Mouse (Mus musculus) G1E (cell line): ENCODE measurements around the gene Rpl18. TPM values are rescaled to one million over a fixed set of nuclear protein-coding genes. Genes with fewer than 3 reads are reported as not detected.

Experiments
- ATAC-seq: 2 replicates; pipeline ENCODE4 v1.8.0; 2016; ENCODE audit warnings: mild to moderate bottlenecking; ENCODE audit not compliant: insufficient number of reproducible peaks, poor library complexity, low FRiP score, severe bottlenecking; ENCODE audit errors: extremely low read depth
- DNase-seq: peaks from one replicate; pipeline ENCODE4 v3.0.0; 2012; ENCODE audit warnings: low spot score
- H3K27me3 ChIP-seq: 2 replicates; pipeline ENCODE4 v1.6.1; 2012; ENCODE audit warnings: mild to moderate bottlenecking, low read length, inconsistent platforms; ENCODE audit not compliant: insufficient read depth
- H3K36me3 ChIP-seq: replicated peaks from 2 replicates; pipeline ENCODE3; 2012; ENCODE audit warnings: mild to moderate bottlenecking, inconsistent platforms
- H3K4me1 ChIP-seq: 2 replicates; pipeline ENCODE4 v1.6.1; 2012; ENCODE audit warnings: low read depth, low read length, inconsistent platforms, mixed read lengths; ENCODE audit not compliant: insufficient read depth
- H3K4me3 ChIP-seq: 2 replicates; pipeline ENCODE4 v1.5.1; 2012; ENCODE audit warnings: low read depth, mild to moderate bottlenecking, inconsistent platforms, low read length, moderate library complexity, mixed read lengths
- H3K9me3 ChIP-seq: replicated peaks from 2 replicates; pipeline ENCODE4 v1.6.1; 2012; ENCODE audit warnings: inconsistent platforms
- CTCF ChIP-seq: IDR thresholded peaks from 2 replicates; pipeline ENCODE4 v1.5.1; 2012; ENCODE audit warnings: low read depth, low read length, inconsistent platforms, mixed read lengths
- GATA1 ChIP-seq: IDR thresholded peaks from 2 replicates; pipeline ENCODE4 v1.6.1; 2012; ENCODE audit warnings: borderline replicate concordance, low read length, inconsistent platforms, mixed read lengths
- GATA2 ChIP-seq: IDR thresholded peaks from 2 replicates; pipeline ENCODE4 v1.6.1; 2012; ENCODE audit warnings: low read depth, low read length, inconsistent platforms, borderline replicate concordance
- POLR2AphosphoS5 ChIP-seq: IDR thresholded peaks from 2 replicates; pipeline ENCODE4 v1.6.1; 2012; ENCODE audit warnings: low read depth, low read length, inconsistent platforms; ENCODE audit not compliant: insufficient replicate concordance
- TAL1 ChIP-seq: conservative IDR thresholded peaks from 2 replicates; pipeline ENCODE4 v1.6.1; 2012; ENCODE audit warnings: low read depth, low read length, inconsistent platforms, mixed read lengths
- polyA plus RNA-seq: library from polyadenylated mRNA; stranded (reverse); fragments of >175 nt; gene quantifications from 2 replicates; pipeline ENCODE4 v1.2.3, GENCODE M21; 2012
- total RNA-seq, 2 experiments: library from RNA; stranded (forward) in 1 of 2; stranded (reverse) in 1 of 2; fragments of 200-1000 nt in 1 of 2; fragments of >200 nt in 1 of 2; fragmentation: Nextera tagmentation in 1 of 2; gene quantifications; 2 replicates each; pipeline ENCODE4 v1.2.3; 2014 to 2017

The Rpl18 gene
- total and polyA plus RNA-seq, 3 experiments, result 1,837 to 14,383 (median 3,291) TPM

- Histone ChIP-seq H3K27me3 (peaks cover 73% of the 10 kb centered on the region), H3K9me3 (no peaks in the 10 kb centered on the region), H3K4me3 (no peak overlapping the region), H3K36me3 (no peaks in the 10 kb centered on the region), H3K4me1 (peaks cover 25% of the 10 kb centered on the region)
- no peak for TF ChIP-seq CTCF
- no peak for TF ChIP-seq TAL1
- TF ChIP-seq GATA1, result no peak
- TF ChIP-seq GATA2, result no peak
- TF ChIP-seq POLR2AphosphoS5, result no peak
- ATAC-seq (no peak), DNase-seq (no peak)
These were observed 28.4 kb upstream of the Rpl18 start for GRCm38 (mm10) chr7:45686841-45687240.

GRCm38 (mm10) chr7:45689099-45689498 is 26.2 kb upstream of the Rpl18 start:
- ATAC-seq, result no peak
- no peak overlapping the region for H3K4me3 ChIP-seq
- H3K4me1 ChIP-seq, result peaks cover 8% of the 10 kb centered on the region
- no peak for TF ChIP-seq GATA2
- TF ChIP-seq TAL1, result no peak
- no peak for TF ChIP-seq GATA1
- TF ChIP-seq CTCF, result no peak
- no peak for TF ChIP-seq POLR2AphosphoS5
- peaks cover 78% of the 10 kb centered on the region for H3K27me3 ChIP-seq
- DNase-seq, result no peak
- no peaks in the 10 kb centered on the region for H3K36me3 ChIP-seq
- H3K9me3 ChIP-seq, result 0 out of 2 replicates have a peak, but pooled peaks cover 4% of the 10 kb centered on the region

GRCm38 (mm10) chr7:45689800-45690199 is 25.5 kb upstream of the Rpl18 start:
- TF ChIP-seq POLR2AphosphoS5 (no peak), CTCF (no peak), GATA1 (no peak), TAL1 (no peak), GATA2 (no peak)
- Histone ChIP-seq H3K27me3 (peaks cover 71% of the 10 kb centered on the region), H3K9me3 (0 out of 2 replicates have a peak, but pooled peaks cover 4% of the 10 kb centered on the region), H3K4me3 (no peak overlapping the region), H3K4me1 (peaks cover 8% of the 10 kb centered on the region), H3K36me3 (no peaks in the 10 kb centered on the region)
- ATAC-seq (no peak), DNase-seq (no peak)

GRCm38 (mm10) chr7:45692364-45692763 is 22.9 kb upstream of the Rpl18 start:
- no peak for TF ChIP-seq GATA1
- no peak for TF ChIP-seq CTCF
- TF ChIP-seq GATA2, result no peak
- no peak for TF ChIP-seq TAL1
- TF ChIP-seq POLR2AphosphoS5, result no peak
- ATAC-seq (no peak), DNase-seq (no peak)
- Histone ChIP-seq H3K27me3 (peaks cover 47% of the 10 kb centered on the region), H3K36me3 (no peaks in the 10 kb centered on the region), H3K4me3 (no peak overlapping the region), H3K4me1 (peaks cover 8% of the 10 kb centered on the region), H3K9me3 (0 out of 2 replicates have a peak, but pooled peaks cover 4% of the 10 kb centered on the region)

- DNase-seq, result no peak
- Histone ChIP-seq H3K27me3 (peaks cover 49% of the 10 kb centered on the region), H3K36me3 (no peaks in the 10 kb centered on the region), H3K9me3 (0 out of 2 replicates have a peak, but pooled peaks cover 4% of the 10 kb centered on the region), H3K4me3 (no peak within 1 kb of the TSS), H3K4me1 (peaks cover 12% of the 10 kb centered on the region)
- no peak for ATAC-seq
- no peak for TF ChIP-seq GATA2
- no peak for TF ChIP-seq CTCF
These were observed 21.2 kb upstream of the Rpl18 start, which contains the start of gene Sec1 for GRCm38 (mm10) chr7:45693921-45694591. TSS of gene Sec1 (minus strand) at chr7:45694402.

- ATAC-seq (no peak), DNase-seq (no peak)
- no peak for TF ChIP-seq TAL1
- TF ChIP-seq GATA2, result no peak
- TF ChIP-seq CTCF, result no peak
- no peak for TF ChIP-seq POLR2AphosphoS5
- no peak for TF ChIP-seq GATA1
- Histone ChIP-seq H3K4me3 (no peak overlapping the region), H3K27me3 (peaks cover 49% of the 10 kb centered on the region), H3K4me1 (peaks cover 21% of the 10 kb centered on the region), H3K36me3 (no peaks in the 10 kb centered on the region), H3K9me3 (0 out of 2 replicates have a peak, but pooled peaks cover 4% of the 10 kb centered on the region)
These were observed 20.2 kb upstream of the Rpl18 start for GRCm38 (mm10) chr7:45695098-45695497.
